In the genomic region with DNA sequence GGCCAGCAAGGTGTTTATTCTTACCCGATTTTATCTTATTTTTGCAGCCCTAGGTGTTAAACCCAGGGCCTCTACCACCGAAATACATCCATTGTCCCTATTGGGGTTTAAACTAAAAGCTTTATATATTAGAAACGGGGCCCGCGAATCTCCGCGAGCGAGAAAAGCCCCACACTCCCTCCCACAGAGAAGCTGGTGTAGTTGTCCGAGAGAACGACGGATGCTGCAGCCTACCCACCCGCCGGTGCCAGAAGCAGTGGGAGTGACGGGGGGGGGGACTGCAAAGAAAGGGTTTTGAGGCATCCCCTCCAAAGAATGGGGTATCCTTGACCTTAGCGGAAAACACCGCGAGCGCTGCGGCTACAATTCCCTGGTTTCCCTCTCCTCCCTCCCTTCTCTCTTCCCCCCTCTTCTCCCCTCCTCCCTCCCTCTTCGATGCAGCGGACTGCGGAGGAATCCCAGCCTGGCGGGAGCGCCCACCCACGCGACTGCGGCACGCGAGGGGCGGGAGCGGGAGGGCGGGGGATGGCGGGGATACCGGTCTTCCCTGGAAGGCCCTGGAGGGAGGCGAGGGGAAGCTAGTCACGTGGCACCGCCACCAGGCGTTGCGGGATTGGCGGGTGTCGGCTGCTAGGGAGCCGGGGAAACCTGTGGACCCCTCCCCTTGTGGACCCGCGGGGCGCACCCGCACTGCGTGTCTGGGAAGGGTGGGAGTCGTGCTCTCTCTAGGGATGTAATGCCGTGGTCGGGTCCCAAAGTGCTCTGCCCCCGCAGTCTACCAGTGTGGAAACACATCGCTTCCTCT, we compare ENCODE assay signal across 8 mouse cellular contexts. TPM values are rescaled to one million over a fixed set of nuclear protein-coding genes. Genes with fewer than 3 reads are reported as not detected.
DNase-seq lines count a peak whose midpoint lies in the region; ATAC-seq and TF ChIP-seq lines count a peak whose summit lies in the region.

No protein-coding gene starts in this region.

- no peak for TF ChIP-seq CTCF in embryonic fibroblast, embryonic 13.5 days (IDR thresholded peaks at IDR 0.05; ENCODE audit: borderline replicate concordance, insufficient read depth, low read length)
- TF ChIP-seq CTCF in lung, adult 2 months (IDR thresholded peaks at IDR 0.05; ENCODE audit: insufficient read depth, low read length): no peak

- ATAC-seq in heart, embryonic 16.5 days (replicated peaks; ENCODE audit: extremely low read depth, insufficient read depth, low FRiP score): peak; percentile 78
- peak; percentile 94 for ATAC-seq in neural tube, embryonic 15.5 days (ENCODE audit: low FRiP score)

- H3K4me3 ChIP-seq in embryonic fibroblast, embryonic 13.5 days (ENCODE audit: insufficient read depth, low read length): peak overlapping the region; percentile 55
- H3K4me3 ChIP-seq in heart, embryonic 16.5 days (ENCODE audit: low read length): peak overlapping the region; percentile 68
- peak overlapping the region; percentile 54 for H3K4me3 ChIP-seq in lung, adult 2 months (replicated peaks; ENCODE audit: extremely low read depth, low read depth, low read length)
- peak overlapping the region; percentile 48 for H3K4me3 ChIP-seq in neural tube, embryonic 15.5 days (replicated peaks)

- no peaks in the 10 kb centered on the region for H3K9me3 ChIP-seq in heart, embryonic 16.5 days (replicated peaks; ENCODE audit: control insufficient read depth, low read length)
- no peaks in the 10 kb centered on the region for H3K9me3 ChIP-seq in neural tube, embryonic 15.5 days (replicated peaks)

- under 1% methylated on average over 52 of the region's 52 CpGs for WGBS in heart, embryonic 16.5 days
- under 1% methylated on average over 52 of the region's 52 CpGs for WGBS in lung, adult 2 months
- WGBS in neural tube, embryonic 15.5 days: under 1% methylated on average over 50 of the region's 52 CpGs

- H3K4me2 ChIP-seq in heart, embryonic 16.5 days (ENCODE audit: low read depth, low read length): peak overlapping the region; percentile 98
- H3K4me2 ChIP-seq in neural tube, embryonic 15.5 days: peak overlapping the region; percentile 85

- TF ChIP-seq POLR2A in embryonic fibroblast, embryonic 13.5 days (IDR thresholded peaks at IDR 0.05; ENCODE audit: low read depth, low read length): peak; percentile 39; the same call in 1 of the 2 replicates
- TF ChIP-seq POLR2A in lung, adult 2 months (IDR thresholded peaks at IDR 0.05; ENCODE audit: borderline replicate concordance, extremely low read depth, low read depth, low read length): no peak

- peaks cover 29% of the 10 kb centered on the region for H3K27me3 ChIP-seq in heart, embryonic 16.5 days (ENCODE audit: control insufficient read depth, insufficient read depth, low read length)
- no peaks in the 10 kb centered on the region; the same call in 1 of the 2 replicates for H3K27me3 ChIP-seq in neural tube, embryonic 15.5 days (replicated peaks)

- H3K9ac ChIP-seq in heart, embryonic 16.5 days (ENCODE audit: low read length): peak overlapping the region; percentile 68
- H3K9ac ChIP-seq in neural tube, embryonic 15.5 days (replicated peaks): peak overlapping the region; percentile 61

- peak; percentile 86 for DNase-seq in ES-CJ7 (ENCODE audit: low read depth, low spot score)
- DNase-seq in adrenal gland, postnatal 4 days (ENCODE audit: low spot score in 2 of 2): peak; percentile 44 to 52
- peak; percentile 75 to 81 for DNase-seq in layer of hippocampus, adult 8-10 months (ENCODE audit: low spot score in 2 of 2)
- peak; percentile 61 for DNase-seq in lung, adult 2 months
- DNase-seq in urinary bladder, postnatal 25 days (ENCODE audit: low spot score): peak; percentile 58

- H3K36me3 ChIP-seq in heart, embryonic 16.5 days (ENCODE audit: control insufficient read depth, insufficient read depth): no peaks in the 10 kb centered on the region
- no peaks in the 10 kb centered on the region for H3K36me3 ChIP-seq in neural tube, embryonic 15.5 days

- H3K27ac ChIP-seq in embryonic fibroblast, embryonic 13.5 days (ENCODE audit: insufficient read depth, low read length): no peak overlapping the region
- H3K27ac ChIP-seq in heart, embryonic 16.5 days (ENCODE audit: low read length): peak overlapping the region; percentile 43; the same call in 1 of the 2 replicates
- H3K27ac ChIP-seq in neural tube, embryonic 15.5 days (replicated peaks): peak overlapping the region; percentile 99

- peaks cover 5% of the 10 kb centered on the region; the same call in 1 of the 2 replicates for H3K4me1 ChIP-seq in embryonic fibroblast, embryonic 13.5 days (ENCODE audit: control insufficient read depth, insufficient read depth, low read length)
- H3K4me1 ChIP-seq in heart, embryonic 16.5 days (ENCODE audit: control insufficient read depth, insufficient read depth, low read length): peaks cover 16% of the 10 kb centered on the region
- H3K4me1 ChIP-seq in lung, adult 2 months (ENCODE audit: control insufficient read depth, insufficient read depth, low read length): no peaks in the 10 kb centered on the region; the same call in none of the 2 replicates
- peaks cover 22% of the 10 kb centered on the region for H3K4me1 ChIP-seq in neural tube, embryonic 15.5 days

RNA-seq across cellular contexts. Expression of a gene that starts 9.4 kb away (rescaled TPM):
- 10 to 100 TPM; 23.1 to 24.6 TPM for total RNA-seq in adrenal gland, postnatal 4 days (2021)
- 49.7 and 62.6 TPM in 2 replicates for polyA plus RNA-seq in embryonic fibroblast, embryonic 13.5 days (2011; ENCODE audit: insufficient read length, low read depth, missing spikeins)
- 4.9 and 6.4 TPM in 2 replicates for polyA plus RNA-seq in heart, embryonic 16.5 days (2015; fragmentation: Nextera tagmentation; extraction: Ambion mirVana)
- total RNA-seq in layer of hippocampus, adult 8-10 months (2022): 10 to 100 TPM; 38.6 to 49.5 (median 41.8) TPM
- polyA plus RNA-seq in lung, adult 2 months (2012; rRNA removed): 51.1 and 70.7 TPM in 2 replicates
- polyA plus RNA-seq in neural tube, embryonic 15.5 days (2015; fragmentation: Nextera tagmentation; extraction: Ambion mirVana): 29.9 and 34.5 TPM in 2 replicates

RNA-seq across cellular contexts. Expression of a gene that starts 56.6 kb away (rescaled TPM):
- 1 to 10 TPM in 1 of 2 experiments, not detected in 1; 1.1 TPM for total RNA-seq in adrenal gland, postnatal 4 days (2021)
- polyA plus RNA-seq in embryonic fibroblast, embryonic 13.5 days (2011; ENCODE audit: insufficient read length, low read depth, missing spikeins): not detected in 2 replicates
- 0.96 and 1.7 TPM in 2 replicates for polyA plus RNA-seq in heart, embryonic 16.5 days (2015; fragmentation: Nextera tagmentation; extraction: Ambion mirVana)
- total RNA-seq in layer of hippocampus, adult 8-10 months (2022): not detected
- 5.8 and 39.0 TPM in 2 replicates for polyA plus RNA-seq in lung, adult 2 months (2012; rRNA removed)
- polyA plus RNA-seq in neural tube, embryonic 15.5 days (2015; fragmentation: Nextera tagmentation; extraction: Ambion mirVana): 3.3 TPM in 1 of 2 replicates, not detected in the other

RNA-seq across cellular contexts. Expression of a gene that starts 56.9 kb away (rescaled TPM):
- 100 to 1,000 TPM; 144 to 163 TPM for total RNA-seq in adrenal gland, postnatal 4 days (2021)
- polyA plus RNA-seq in embryonic fibroblast, embryonic 13.5 days (2011; ENCODE audit: insufficient read length, low read depth, missing spikeins): 95.5 and 107 TPM in 2 replicates
- 166 and 168 TPM in 2 replicates for polyA plus RNA-seq in heart, embryonic 16.5 days (2015; fragmentation: Nextera tagmentation; extraction: Ambion mirVana)
- total RNA-seq in layer of hippocampus, adult 8-10 months (2022): 10 to 100 TPM; 26.3 to 32.0 (median 27.8) TPM
- 22.6 and 24.2 TPM in 2 replicates for polyA plus RNA-seq in lung, adult 2 months (2012; rRNA removed)
- polyA plus RNA-seq in neural tube, embryonic 15.5 days (2015; fragmentation: Nextera tagmentation; extraction: Ambion mirVana): 90.2 and 120 TPM in 2 replicates
